Mouse (Mus musculus): ENCODE results near the gene Ptpn21. TPM values are rescaled to one million over a fixed set of nuclear protein-coding genes. Genes with fewer than 3 reads are reported as not detected.

The Ptpn21 gene
- 12.3 and 14.9 TPM in 2 replicates for polyA plus RNA-seq (2012; rRNA removed)

DNA sequence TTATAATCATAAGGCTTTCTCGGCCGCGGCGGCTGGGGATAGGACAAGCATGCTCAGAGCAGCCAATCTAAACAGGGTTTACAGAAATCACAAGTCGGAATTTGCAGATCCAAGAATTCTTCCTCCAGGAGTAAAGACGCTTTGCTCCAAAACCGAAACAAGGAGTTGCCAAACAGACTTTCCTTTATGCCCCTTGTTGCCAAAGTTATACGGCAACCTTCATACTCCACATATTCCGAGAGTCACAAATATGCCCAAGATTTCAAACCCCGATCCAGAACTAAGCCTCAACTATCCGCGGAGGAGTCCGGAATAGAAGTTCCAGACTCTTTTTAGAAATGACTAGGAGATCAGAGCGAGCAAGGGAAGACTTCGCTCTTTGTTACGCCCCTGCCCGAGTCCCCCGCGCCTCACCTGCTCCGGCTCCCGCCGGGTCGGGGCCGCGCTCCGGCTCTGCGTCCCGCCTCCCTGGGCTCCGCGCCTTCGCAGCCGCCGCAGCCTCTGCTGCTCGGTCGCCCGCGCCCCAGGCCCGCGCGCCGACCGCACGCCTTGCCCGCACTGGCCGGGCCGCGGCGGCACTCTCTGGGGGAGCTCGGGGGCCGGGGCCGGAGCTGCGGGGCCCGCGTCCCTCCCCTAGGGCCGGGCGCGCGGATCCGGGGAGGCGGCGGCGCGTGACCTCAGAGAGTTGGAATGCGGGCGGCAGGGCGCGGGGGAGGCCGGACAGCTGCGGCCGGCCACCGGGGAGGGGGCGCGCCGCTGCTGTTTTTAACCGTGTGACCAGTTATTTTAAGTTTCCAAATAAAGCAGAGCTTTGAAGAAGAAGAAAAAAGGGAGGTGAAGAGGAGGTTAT, at the start of gene Ptpn21:
TSS of gene Ptpn21 (minus strand) at position 455 of the 850 bp plus-strand sequence.

DNA sequence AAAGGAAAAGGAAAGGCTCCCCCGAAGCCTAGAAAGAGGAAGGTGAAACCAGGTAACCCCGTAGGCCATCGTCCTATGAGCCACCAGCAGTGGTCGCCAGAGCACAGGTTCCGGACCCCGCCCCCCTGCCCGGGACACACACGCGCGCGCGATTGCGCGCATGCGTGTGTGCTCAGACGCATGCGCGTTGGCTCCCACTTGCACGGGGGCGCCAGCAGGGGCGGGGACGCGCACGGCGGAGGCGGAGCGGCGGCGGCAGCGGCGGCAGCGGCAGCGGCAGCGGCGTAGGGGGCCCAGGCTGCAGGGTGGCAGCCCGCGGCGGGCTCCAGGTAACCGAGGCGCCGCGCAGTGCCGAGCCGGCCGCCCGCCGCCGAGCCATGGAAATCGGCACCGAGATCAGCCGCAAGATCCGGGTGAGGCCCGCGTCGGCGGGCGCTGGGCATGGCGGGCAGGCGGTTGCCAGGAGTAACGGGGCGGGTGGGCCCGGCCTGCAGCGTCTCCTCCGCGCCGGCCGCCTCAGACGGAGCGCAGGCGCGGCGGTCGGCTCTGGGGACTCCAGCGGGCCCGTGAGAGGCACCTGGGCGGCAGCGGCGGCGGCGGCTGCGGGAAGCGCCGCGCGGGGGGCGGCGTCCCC, 9.7 kb upstream of the Ptpn21 start, which contains the start of gene Zc3h14:
TSS of gene Zc3h14 (plus strand) at position 219 of the 634 bp plus-strand sequence.

DNA sequence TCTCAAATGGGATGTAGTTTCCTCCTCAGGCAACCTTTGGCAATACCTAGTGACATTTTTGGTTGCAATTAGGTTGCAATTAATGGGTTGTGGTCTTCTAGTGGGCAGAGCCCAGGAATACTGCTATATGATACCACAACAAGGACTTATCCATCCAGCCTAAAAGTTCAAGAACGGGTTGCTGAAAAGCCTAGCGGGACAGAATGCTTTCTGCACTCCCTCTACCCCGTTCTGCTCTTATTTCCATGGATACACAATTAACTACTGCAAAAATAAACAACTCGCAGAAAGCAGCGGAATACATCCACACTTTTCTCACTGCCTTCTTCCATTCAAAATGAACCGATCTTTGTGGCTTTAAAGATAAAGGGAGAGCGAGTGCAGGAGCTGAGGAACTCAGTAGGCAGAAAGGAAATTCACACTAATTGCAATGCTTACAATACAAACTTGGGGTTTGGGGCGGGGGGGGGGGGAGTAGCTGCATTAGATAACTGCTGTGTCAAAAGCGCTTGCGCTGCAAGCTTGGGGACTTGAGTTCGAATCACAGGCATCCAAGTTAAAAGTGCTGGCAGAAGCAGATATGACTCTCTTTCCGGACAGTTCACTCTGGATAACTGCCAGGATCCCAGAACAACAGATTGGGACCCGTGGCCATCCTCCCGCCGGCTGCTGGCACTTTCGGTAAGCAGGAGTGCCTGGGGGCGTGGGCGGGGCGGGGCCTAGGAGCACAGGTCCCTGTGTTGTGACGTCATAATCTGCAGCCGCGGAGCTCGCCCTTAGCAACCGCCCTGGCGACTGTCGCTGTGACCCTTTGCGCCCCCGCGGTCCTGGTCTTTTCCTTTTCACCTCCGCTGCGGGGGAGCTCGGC, 109.6 kb downstream of the Ptpn21 start, which contains the start of gene Spata7:
TSS of gene Spata7 (plus strand) at position 766 of the 868 bp plus-strand sequence.

Other genes starting within 250 kb of the Ptpn21 start
- gene Kcnk10, start 159.1 kb downstream of the Ptpn21 start, polyA plus RNA-seq (2012; rRNA removed): 0.19 and 0.22 TPM in 2 replicates
- 2.2 and 2.4 TPM in 2 replicates for gene Spata7, start 109.2 kb downstream of the Ptpn21 start, polyA plus RNA-seq (2012; rRNA removed)
- gene Zc3h14, start 9.6 kb upstream of the Ptpn21 start, polyA plus RNA-seq (2012; rRNA removed): 21.9 and 29.8 TPM in 2 replicates
- gene Eml5, start 164.1 kb upstream of the Ptpn21 start, polyA plus RNA-seq (2012; rRNA removed): 0.43 and 1.2 TPM in 2 replicates
- gene Ttc8, start 183.2 kb upstream of the Ptpn21 start, polyA plus RNA-seq (2012; rRNA removed): 4.2 and 4.7 TPM in 2 replicates

Data from colon, adult 2 months (tissue).